Mouse (Mus musculus): ENCODE data around the gene Ak8.

GRCm38 (mm10) chr2:28751658-28752057 lies 51.7 kb downstream of the Ak8 start:
- TF ChIP-seq CTCF (IDR thresholded peaks at IDR 0.05; ENCODE audit: low read depth, low read length) = no peak
- TF ChIP-seq GATA1 (IDR thresholded peaks at IDR 0.05; ENCODE audit: borderline replicate concordance, low read length) = no peak
